Mouse (Mus musculus): ENCODE results near the gene Igdcc3. TPM values are rescaled to one million over a fixed set of nuclear protein-coding genes. Genes with fewer than 3 reads are reported as not detected.
A peak's percentile ranks its signal among the peaks of the same experiment; 100 is the strongest.

Igdcc3 gene
- total RNA-seq, 2 experiments from 2014 or later: 0.17 to 0.18 TPM

DNA sequence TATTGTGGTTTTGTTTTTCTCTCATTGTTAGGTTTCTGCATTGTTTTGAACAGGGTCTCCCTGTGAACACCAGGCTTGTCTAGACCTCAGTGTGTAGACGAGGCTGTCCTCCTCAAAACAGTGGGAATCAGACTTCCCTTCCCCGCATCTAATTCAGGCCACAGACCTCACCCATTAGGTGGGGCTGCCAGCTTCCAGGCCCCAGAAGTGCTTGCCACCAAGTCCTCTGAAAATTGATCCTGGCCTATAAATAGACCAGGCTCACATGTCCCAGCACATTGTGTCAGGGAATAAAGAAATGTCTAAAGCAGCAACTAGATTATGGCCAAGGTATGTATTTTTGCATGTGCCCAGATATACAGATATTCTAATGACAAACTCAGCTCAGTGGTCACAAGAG lies 25.1 kb upstream of the Igdcc3 start:
- TF ChIP-seq CTCF (IDR thresholded peaks at IDR 0.05): no peak
- DNase-seq: peak; percentile 77
- H3K4me3 ChIP-seq: 0 out of 2 replicates have a peak overlapping the region, but pooled peaks have one; percentile 9
- intact Hi-C loops (cut with DNase I): loop anchor here (5.0 kb wide), 1 partner anchor 84 kb away; the partner anchor contains the start of gene Dpp8
- peak overlapping the region; percentile 86 for H3K27ac ChIP-seq

DNA sequence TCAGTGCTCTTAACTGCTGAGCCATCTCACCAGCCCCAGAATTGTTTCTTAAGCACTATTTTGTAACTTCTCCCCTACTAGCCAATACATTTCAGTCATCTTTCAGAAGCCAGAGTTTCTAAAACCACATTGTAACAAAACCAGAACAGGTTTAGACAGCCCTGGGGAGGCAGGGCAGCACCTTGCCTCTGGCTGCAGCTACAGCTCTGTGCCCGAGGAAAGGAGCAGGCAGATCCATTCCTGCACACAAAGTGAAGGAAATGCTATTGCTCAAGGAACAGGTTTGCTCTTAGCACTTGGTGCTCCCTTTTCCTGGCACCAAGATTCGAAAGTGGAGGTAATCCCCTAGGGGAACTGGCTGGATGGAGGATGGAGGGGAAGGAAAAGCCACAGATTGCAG lies 23.5 kb upstream of the Igdcc3 start:
- no peak for TF ChIP-seq CTCF (IDR thresholded peaks at IDR 0.05)
- Histone ChIP-seq H3K4me3 (no peak overlapping the region), H3K27ac (peak overlapping the region; percentile 35; the same call in 1 of the 2 replicates)
- DNase-seq: no peak
- intact Hi-C loops (cut with DNase I): loop anchor here (5.0 kb wide), 1 partner anchor 85 kb away; the partner anchor contains the start of gene Dpp8

DNA sequence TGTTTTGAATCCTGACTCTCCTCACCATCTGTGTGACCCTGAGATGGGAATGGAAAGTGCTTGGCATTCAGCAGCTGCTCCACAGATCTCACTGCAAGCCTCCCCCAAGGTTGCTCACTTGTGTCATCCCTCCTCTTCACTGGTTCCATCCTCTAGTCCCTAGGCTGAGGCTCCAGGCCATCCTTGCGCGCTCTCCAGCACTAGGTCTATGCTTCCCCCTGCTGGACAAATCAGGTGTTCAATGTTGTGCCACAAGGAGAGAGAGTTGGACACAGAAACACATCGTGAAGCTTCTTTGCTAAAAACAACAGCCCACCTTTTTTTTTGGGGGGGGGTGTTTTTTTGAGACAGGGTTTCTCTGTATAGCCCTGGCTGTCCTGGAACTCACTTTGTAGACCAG lies 20.1 kb upstream of the Igdcc3 start:
- peak; percentile 82 for DNase-seq
- intact Hi-C loops (cut with DNase I): loop anchor here (5.0 kb wide), 2 partner anchors 44 to 109 kb away; no protein-coding TSS in a partner anchor
- Histone ChIP-seq H3K27ac (no peak overlapping the region), H3K4me3 (no peak overlapping the region)
- TF ChIP-seq CTCF (IDR thresholded peaks at IDR 0.05): peak; percentile 86

DNA sequence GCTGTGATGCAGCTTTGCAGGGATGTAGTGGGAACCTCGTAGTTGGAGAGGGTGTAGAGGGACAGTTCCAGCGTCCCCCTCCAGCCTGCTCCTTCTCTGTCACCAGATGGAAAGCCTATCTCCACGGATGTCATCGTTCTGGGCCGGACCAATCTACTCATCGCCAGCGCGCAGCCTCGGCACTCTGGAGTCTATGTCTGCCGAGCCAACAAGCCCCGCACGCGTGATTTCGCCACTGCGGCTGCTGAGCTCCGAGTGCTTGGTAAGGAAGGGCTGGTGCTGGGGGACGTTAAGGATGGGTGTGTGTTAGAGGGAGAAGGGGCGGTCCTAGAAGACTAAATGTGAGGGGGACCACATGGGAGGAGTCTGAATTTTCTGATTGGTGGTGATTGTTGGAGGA lies 18.4 kb upstream of the Igdcc3 start:
- no peak overlapping the region for H3K4me3 ChIP-seq
- DNase-seq: peak; percentile 18
- TF ChIP-seq CTCF (IDR thresholded peaks at IDR 0.05): no peak
- intact Hi-C loops (cut with DNase I): loop anchor here (5.0 kb wide), 2 partner anchors 45 to 110 kb away; no protein-coding TSS in a partner anchor
- H3K27ac ChIP-seq: no peak overlapping the region

DNA sequence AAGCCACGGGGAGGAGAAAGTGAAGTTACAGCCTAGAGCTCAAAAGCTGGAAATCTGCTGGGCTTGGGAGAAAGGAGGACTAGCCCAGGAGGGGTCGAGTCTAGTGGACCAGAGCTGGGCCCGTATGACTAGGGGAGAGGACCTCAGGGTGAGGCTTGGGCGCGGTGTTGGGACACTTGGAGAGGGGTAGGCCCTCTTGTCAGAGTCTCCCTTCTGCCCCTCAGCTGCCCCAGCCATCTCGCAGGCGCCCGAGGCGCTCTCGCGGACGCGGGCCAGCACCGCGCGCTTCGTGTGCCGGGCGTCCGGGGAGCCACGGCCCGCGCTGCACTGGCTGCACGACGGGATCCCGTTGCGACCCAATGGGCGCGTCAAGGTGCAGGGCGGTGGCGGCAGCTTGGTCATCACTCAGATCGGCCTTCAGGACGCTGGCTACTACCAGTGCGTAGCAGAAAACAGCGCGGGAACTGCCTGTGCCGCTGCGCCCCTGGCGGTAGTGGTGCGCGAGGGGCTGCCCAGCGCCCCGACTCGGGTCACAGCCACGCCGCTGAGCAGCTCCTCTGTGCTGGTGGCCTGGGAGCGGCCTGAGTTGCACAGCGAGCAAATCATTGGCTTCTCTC lies 17.3 kb upstream of the Igdcc3 start:
- no peak for DNase-seq

DNA sequence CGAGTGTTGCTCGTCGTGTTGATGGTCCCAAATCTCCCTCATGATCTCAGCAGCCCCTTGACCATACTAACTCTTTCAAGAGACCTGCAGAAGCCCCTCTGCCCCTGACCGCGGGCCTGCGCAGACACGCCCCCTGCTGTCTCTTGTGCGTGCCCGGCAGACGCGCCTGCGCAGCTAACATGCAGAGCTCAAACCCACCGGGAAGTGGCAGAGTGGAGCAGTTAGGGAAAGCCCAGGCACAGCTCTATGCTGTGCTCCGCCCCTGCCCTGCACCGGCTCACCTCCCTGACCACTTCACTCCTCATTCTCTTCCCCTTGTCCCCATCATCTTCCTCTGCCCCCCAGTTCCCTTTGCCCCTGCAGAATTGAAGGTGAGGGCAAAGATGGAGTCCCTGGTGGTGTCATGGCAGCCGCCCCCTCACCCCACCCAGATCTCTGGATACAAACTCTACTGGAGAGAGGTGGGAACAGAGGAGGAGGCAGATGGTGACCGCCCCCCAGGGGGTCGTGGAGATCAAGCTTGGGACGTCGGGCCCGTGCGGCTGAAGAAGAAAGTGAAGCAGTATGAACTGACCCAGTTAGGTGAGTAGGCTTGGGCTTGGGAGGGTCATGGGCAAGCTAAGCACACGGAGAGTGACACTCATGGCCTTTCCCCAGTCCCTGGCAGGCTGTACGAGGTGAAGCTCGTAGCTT lies 12.7 kb upstream of the Igdcc3 start:
- TF ChIP-seq CTCF (IDR thresholded peaks at IDR 0.05): peak; percentile 29
- no peak for DNase-seq
- intact Hi-C loops (cut with DNase I): no loop called here
- Histone ChIP-seq H3K27ac (no peak overlapping the region), H3K4me3 (peak overlapping the region; percentile 44)

More for the DNA sequence above, 17.3 kb upstream of the Igdcc3 start:
- peak; percentile 49 for TF ChIP-seq CTCF (IDR thresholded peaks at IDR 0.05)
- intact Hi-C loops (cut with DNase I): loop anchor here (5.0 kb wide), 2 partner anchors 46 to 111 kb away; no protein-coding TSS in a partner anchor
- Histone ChIP-seq H3K4me3 (peak overlapping the region; percentile 52), H3K27ac (no peak overlapping the region)

DNA sequence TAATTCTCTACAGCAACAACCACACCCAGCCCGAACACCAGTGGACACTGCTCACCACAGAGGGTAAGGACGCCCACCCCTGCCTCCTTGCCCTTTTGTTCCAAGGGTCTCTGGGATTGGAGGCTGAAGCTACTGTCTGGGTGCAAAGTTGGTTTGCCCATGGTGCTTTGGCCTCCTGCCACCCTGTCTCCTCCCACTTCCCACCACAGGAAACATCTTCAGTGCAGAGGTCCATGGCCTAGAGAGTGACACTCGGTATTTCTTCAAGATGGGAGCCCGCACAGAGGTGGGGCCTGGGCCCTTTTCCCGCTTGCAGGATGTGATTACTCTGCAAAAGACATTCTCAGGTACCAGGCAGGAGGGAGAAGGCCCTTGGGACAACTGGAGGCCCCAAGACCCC lies 9.3 kb upstream of the Igdcc3 start:
- intact Hi-C loops (cut with DNase I): loop anchor here (5.0 kb wide), 1 partner anchor 151 kb away; no protein-coding TSS in a partner anchor
- H3K4me3 ChIP-seq: no peak overlapping the region
- DNase-seq: no peak
- no peak for TF ChIP-seq CTCF (IDR thresholded peaks at IDR 0.05)
- H3K27ac ChIP-seq: no peak overlapping the region

DNA sequence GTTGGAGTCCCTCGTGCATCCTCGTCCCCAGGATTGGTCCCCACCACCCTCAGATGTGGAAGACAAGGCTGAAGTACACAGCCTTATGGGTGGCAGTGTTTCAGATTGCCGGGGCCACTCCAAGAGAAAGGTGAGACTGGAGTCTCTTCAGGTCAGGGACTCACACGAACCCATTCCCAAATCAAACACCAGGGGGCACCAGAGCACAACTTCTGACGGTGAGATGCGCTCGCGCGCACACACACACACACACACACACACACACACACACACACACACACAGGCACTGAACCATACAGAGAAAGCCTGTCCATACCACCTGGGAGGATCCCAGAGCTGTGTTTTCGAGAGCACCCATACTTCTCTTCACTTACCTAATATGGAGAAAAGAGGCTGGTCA lies 7.2 kb upstream of the Igdcc3 start:
- intact Hi-C loops (cut with DNase I): loop anchor here (1.0 to 5.0 kb wide), 3 partner anchors 32 to 149 kb away; no protein-coding TSS in a partner anchor
- Histone ChIP-seq H3K4me3 (no peak overlapping the region), H3K27ac (no peak overlapping the region)
- peak; percentile 73 for TF ChIP-seq CTCF (IDR thresholded peaks at IDR 0.05)
- peak; percentile 83 for DNase-seq

DNA sequence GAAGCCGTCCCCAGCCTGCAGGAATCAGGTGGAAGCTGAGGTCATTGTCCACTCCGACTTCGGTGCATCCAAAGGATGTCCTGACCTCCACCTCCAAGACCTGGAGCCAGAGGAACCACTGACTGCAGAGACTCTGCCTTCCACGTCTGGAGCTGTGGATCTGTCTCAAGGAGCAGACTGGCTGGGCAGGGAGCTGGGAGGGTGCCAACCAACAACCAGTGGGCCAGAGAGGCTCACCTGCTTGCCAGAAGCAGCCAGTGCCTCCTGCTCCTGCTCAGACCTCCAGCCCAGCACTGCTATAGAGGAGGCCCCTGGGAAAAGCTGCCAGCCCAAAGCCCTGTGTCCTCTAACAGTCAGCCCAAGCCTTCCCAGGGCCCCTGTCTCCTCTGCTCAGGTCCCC lies 5.9 kb upstream of the Igdcc3 start:
- H3K27ac ChIP-seq: no peak overlapping the region

DNA sequence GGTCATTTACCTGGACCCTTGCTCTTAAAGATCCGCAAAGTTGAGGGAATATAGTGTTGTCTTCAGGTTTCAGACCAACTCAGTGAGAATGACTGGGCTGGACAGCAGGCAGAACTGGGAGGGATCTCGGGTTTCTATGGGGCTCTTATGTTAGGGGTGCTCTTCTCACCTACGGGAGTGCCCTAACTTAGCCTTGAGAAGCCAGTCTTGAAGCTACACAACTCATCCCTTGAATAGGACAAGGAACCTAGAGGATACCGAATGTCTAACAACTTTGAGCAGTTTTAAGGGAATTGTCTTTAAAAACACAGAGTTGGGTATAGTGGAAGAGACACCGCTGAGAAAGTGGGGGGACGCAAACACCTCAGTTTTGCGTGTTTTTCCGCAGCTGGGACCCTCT lies 498 bp upstream of the Igdcc3 start:
- intact Hi-C loops (cut with DNase I): no loop called here
- Histone ChIP-seq H3K4me3 (peak overlapping the region; percentile 86), H3K27ac (no peak overlapping the region; the same call in 1 of the 2 replicates)
- DNase-seq: no peak
- no peak for TF ChIP-seq CTCF (IDR thresholded peaks at IDR 0.05)

More for the DNA sequence above, 5.9 kb upstream of the Igdcc3 start:
- intact Hi-C loops (cut with DNase I): no loop called here
- no peak for TF ChIP-seq CTCF (IDR thresholded peaks at IDR 0.05)
- DNase-seq: no peak
- H3K4me3 ChIP-seq: no peak overlapping the region

DNA sequence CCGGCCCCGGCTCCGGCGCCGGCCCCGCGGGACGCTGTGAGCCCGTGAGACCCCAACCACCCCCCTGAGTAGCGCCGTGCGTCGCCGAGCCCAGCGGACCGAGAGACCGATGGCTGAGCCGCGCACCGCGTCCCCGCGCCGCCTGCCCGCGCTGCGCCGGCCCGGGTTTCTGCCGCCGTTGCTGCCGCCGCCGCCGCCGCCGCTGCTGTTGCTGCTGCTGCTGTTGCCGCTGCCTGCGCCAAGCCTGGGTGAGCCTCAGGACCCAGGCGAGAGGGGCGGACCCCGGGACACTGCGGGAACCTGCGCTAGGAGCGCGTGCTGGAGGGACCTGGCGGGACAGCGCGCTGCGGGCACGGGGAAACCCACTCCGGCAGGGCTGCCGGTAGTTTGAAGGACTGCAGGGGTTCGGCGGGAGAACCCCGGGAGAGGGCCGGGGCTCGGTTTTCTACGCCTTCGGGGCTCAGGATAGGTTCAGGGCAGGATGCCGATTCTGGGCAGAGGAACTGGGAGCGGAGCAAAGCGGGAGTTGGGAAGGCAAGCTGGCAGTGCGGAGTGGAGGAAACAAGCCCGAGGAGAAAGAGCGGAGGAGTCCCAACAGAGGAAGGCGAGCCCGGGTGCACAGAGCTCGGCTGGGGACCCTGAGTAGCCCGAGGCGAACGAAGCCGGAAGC lies 452 bp downstream of the Igdcc3 start:
- intact Hi-C loops (cut with DNase I): no loop called here
- DNase-seq: peak; percentile 65
- H3K4me3 ChIP-seq: peak overlapping the region; percentile 86
- H3K27ac ChIP-seq: peak overlapping the region; percentile 16
- TF ChIP-seq CTCF (IDR thresholded peaks at IDR 0.05): no peak

DNA sequence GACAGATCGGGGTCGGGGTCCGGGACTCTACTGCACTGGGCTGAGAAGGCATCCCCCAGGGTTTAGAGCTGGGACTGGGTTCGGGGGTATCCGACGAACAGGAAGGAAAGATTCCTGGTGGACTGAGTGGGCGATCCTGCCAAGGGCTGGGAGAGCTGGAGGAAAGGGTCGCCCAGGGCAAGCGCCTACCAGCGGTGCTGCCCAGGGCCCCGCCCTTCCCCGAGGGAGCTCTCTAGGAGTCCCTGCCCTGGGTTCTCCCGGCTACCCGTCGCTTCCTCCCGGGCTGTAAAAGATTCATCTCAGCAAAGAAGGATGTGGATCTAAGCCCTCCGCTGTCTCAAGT lies 958 bp downstream of the Igdcc3 start:
- no peak for TF ChIP-seq CTCF (IDR thresholded peaks at IDR 0.05)
- DNase-seq: peak; percentile 58
- peak overlapping the region; percentile 86 for H3K4me3 ChIP-seq
- H3K27ac ChIP-seq: peak overlapping the region; percentile 16; the same call in 1 of the 2 replicates
- intact Hi-C loops (cut with DNase I): no loop called here

DNA sequence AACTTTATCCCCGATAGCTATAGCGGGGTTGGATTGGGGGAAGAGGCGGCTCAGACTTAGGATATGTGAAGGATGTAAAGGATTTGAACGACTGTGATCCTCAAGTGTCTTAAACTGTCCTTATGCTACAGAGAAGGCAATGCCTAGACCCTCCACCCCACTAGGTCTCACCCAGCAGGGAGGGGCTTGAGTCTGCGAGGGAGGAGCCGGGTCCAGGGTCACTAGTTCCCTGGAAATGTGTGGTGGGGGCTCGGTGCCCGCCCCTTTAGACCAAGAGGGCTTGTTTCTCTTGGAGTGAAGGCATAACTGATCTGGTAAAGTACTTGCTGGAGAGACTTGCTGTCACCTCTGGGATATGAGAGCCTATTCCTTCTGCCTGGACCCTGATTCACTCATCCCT lies 1.4 kb downstream of the Igdcc3 start:
- no peak overlapping the region for H3K27ac ChIP-seq
- intact Hi-C loops (cut with DNase I): no loop called here
- DNase-seq: no peak
- TF ChIP-seq CTCF (IDR thresholded peaks at IDR 0.05): no peak
- peak overlapping the region; percentile 86 for H3K4me3 ChIP-seq
